Mouse (Mus musculus) cerebellum, postnatal 25 days (tissue): ENCODE measurements around the gene AW549877.
A peak's percentile ranks its signal among the peaks of the same experiment; 100 is the strongest.

Source experiments
- DNase-seq, 2 experiments: peaks; one replicate each; pipeline ENCODE4 v3.0.0; 2021; ENCODE audit warnings: mixed read lengths in 2 of 2

Gene AW549877

DNA sequence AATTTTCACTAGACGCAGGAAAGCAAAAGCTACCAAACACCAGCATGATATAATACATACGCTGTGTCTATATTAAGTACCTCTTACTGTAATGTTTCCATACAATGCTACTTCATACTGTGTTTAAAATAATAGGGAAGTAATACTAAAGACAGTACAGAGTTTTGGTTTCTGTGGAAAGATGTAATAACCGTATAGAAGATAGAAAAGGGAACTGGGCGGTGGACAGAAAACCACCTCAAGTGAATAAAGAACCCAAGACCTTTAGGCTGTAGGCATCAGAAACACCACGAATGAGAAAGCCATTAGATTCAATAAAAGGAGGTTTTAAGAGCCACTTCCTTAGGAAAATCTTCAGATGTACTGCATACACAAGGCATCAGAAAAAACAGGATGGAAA is 12.8 kb downstream of the AW549877 start:
- DNase-seq = no peak

DNA sequence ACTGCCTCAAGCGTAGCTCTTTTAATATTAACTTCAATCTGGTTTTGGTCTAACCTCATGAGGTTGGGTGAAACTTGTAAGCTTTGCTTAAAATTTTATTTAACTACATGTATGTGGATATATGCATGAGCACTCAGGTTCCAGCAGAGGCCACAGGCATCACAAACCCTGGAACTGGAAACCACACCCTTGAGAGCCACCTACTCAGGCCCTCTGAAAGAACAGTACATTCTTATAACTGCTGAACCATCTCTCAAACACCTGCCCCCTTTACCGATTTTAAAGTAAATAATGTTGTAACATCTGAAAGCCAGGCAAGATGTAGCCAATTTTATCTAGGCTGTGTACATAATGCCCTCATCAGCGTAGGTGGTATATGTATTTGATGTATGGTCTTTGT is 15.7 kb downstream of the AW549877 start:
- DNase-seq = no peak

DNA sequence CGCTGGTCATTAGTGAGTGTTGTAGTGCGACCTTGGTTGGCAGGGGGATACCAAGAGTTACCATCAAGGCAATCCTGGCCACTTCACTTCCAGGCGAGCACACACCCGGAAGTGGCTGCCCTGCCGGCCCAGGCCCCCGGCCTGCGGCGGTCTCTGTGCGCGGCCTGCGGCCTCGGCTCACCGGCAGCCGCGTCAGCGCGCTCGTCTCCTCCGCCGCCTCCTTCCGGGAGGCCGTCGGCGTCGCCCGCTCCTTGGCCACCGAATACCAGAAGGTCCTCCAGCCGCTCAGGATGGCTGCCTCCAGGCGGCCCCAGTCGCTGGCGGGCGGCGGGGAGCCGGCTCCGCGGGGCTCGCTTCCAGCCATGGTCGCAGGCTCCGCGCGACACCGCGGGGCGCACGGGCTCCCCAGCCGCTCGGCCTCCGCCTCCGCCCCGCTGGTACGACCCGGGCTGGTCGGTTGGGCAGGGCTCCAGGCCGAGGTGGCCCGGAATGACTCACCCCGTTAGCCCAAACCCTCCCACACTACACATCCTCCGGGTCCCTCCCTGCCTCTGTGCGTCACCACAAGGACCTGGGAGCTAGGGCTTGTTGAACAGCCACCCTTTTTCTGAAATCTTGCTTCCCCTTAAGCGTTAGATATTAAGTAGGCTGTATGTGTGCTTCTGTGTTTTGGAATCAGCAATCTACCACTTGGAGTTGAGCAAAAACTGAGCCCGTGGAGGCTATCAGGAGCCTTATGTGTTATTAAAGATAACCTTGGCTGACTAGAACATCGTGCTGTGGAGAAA is 16.3 kb downstream of the AW549877 start, which contains the start of gene Fbxo4:
Gene Fbxo4 (minus strand): TSS at position 513 of the 788 bp plus-strand sequence.
- DNase-seq = peak; percentile 89 to 92

DNA sequence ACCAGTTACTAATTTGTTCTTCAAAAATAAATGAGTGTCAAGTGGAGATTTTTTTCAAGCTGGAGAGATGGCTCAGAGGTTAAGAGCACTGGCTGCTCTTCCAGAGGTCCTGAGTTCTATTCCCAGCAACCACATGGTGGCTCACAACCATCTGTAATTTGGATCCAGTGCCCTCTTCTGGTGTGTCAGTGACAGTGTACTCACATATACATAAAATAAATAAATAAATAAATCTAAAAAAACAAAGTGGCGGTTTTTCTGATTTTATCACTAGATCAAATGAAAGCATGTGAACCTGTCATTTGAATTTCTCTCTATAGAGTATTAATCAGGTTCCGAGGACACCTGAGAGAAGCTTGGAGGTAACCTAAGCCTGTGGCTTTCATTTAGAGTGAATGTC is 17.3 kb downstream of the AW549877 start:
- no peak for DNase-seq

DNA sequence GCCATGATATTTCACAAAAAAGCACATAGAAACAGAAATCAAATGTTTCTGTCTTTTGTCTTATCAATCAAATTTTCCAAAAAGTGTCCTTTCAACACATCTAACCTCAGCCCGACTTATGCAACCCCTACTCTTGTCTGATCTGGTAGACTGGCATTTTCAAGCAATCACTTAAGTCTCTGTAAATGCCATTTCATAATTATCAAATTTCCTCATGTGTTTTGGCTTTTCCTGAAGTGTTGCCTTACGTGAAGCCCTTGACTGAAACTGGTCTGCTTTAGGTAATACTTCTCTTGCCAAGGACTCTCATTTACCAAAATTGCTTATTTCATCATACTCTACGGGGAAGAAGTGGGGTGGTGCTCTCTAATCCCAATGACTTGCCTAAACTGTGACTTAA is 22.2 kb downstream of the AW549877 start:
- DNase-seq = no peak

DNA sequence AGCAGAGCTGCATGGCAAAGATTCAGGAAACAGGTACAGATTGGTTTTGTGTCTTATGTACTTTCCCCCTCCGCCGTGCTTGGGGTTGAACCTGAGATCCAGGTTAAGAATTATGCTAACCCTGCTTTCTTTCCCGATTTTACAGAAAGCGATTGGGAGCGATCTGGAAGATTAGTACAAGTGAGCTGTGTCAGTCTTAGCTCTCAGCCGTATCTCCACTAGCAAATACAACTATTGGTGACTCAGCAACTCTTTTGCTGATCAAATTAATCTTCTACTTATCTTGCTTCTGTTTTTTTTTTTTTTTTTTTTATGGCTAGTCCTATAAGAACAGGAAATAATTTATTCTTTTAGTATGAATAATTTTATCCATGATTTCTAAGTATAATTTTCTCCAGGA is 25.4 kb downstream of the AW549877 start:
- DNase-seq = no peak

DNA sequence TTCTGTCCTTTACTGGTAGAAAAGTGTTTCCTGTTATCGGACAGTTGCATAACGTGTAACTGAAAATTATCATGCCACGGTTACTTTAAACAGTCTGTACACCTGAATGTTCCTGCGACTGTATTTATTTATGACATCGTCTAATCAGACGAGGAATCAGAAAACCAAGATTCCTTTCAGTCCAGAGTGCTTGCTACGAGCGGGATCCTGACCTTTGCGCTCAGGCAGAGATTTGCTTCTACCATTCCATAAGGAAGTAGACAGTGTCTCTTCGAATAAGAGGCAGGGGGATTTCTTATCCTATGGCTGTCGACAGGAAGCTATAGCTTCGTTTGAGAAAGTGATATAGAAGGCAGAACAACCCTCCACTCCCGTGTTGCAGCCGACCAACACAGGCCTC is 25.8 kb downstream of the AW549877 start:
- no peak for DNase-seq

DNA sequence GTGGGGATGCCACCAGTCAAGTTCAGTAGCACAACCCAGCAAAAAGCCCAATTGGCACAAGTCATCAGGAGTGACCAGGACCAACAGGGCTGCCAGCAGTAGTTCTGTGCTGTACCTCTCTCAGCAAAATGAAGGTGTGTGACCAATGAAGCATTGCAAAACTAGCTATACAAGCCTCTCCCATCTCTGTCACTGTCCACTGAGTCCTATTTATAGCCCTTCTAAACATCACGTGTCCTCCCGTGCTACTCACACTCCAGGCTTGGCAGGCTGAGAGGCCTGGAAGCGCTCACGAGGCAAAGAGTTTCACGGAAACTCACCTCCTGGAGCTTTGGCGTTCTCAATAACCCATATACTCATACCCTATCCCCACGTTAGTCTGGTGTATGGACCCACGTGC is 33.3 kb downstream of the AW549877 start:
- DNase-seq = peak in 1 of 2 experiments; percentile 15

DNA sequence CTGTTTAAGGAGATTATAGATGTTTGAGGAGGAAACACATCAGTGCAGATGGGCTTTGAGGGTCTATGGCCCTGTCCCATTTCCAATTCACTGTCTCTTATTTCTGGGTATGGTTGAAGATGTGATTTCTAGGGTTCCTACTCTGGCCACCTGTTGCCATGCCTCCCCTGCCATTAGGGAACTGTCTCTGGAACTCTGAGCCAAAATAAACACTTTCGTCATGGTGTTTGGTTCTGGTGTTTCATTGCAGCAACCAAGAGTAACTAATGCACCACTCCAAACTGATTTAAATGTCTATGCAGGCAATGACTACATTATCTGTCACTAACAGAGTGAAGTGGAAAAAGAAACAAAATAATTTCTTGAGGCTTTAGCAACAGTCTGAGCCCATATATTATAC is 35.5 kb downstream of the AW549877 start:
- DNase-seq = no peak

DNA sequence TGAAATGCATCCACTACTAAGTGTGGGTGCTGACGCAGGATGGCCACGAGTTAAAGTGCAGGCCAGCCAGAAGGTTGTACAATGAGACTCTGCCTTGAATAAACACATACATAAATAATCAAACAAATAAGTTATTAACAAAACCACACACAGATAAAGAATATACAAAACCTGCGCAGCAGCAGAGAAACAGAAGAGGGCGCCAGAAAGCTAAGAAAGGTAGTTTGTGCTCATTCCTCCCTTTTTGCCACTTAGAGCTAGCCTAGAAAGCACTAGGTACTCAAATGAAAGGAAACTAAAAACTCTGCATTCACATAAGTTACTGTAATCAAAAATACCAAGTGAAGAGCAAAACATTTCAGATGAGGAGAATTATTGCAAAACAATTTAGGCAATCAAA is 37.6 kb downstream of the AW549877 start:
- DNase-seq = peak; percentile 47 to 70

DNA sequence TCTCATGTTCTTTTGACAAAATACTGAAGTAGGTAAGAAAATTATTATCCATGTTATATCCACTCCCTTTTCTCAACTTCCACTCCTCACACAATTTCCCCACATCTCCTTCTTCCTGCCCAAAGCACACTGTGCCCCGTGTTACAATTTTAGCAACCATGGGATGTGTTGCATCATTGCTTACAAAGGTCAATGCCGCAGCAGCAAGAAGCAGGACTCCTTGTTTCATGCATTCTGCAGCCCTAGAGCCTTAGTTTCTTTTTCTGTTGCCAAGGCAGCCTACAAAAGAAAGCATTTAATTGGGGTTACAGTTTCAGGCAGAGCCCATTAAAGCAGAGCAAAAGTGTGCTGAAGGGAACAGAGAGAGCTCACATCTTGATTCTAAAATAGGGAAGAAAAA is 40.6 kb downstream of the AW549877 start:
- no peak for DNase-seq

DNA sequence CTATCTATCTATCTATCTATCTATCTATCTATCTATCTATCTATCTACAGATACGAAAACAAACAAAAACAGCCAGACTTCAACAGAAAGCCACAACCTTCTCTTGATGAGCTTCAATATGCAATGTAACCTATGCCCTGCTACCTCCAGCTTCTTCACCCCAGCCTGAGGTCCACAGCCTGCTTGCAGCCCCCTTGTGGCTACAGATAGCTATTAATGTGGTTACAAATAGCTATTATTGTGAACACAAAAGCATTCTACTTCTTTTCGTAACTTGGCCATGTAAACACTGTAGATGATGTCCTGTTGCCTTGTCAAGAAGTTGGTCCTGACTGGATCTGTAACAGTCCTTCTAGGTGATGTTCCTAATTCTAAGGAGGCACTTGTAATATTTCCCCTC is 57.4 kb downstream of the AW549877 start:
- DNase-seq = no peak

DNA sequence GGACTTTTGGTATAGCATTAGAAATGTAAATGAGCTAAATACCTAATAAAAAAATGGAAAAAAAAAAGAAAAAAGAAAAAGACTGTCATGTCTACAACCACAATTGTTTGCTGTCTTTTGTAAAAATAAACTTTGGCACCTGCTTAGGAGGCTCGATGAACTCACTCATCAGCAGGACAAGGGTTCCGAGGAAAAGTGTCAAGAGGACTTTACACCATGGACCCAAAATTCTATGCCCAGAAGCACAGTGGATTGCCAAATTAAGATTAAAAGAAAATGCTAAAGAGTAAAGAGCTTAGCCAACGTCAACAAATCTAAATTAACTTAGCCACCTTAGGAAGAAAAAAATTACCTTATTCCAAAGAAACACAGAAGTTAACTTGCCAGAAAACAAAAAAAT is 59.5 kb downstream of the AW549877 start:
- no peak for DNase-seq

DNA sequence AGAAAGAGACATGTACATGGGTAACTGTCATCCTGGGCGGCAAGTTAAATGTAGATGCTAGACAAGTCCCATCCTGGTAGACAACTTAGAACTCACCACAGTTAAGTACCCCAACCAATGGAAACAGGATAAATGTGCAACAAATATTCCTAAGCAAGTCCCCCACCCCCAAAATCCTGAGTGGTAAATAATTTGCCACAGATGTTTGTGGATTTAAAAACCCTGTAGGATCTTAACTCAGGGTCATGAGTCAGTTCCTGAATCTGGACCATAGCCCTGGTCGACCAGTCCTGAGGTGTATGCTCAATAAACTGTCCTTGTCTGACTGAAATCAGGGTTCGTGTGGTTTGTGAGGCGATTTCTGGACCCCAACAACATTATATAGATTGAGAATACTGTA is 62.1 kb downstream of the AW549877 start:
- no peak for DNase-seq
